Mouse (Mus musculus): ENCODE measurements around the gene Prickle2.

Gene Prickle2

DNA sequence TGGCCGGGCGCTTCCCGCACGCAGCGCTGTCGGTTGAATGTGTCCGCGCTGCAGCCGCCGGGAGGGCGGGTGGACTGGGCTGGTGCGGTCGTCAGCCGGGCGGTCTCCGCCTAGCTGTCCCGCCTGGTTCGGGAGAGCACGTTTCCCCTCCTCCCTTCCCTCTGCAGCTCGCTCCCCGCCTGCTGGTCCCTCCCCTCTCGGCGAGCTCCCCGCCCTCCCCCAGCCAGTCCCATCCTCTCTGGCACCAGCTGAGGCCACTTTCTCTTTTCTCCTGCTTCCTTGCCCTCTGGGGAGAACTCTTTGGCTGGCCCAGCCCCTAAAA is at the start of gene Prickle2:
Gene Prickle2 (minus strand): TSS at position 11 of the 322 bp plus-strand sequence.
- DNase-seq (ENCODE audit: low spot score in 2 of 2): peak; percentile 36 to 65

- no peak for DNase-seq (ENCODE audit: low spot score in 2 of 2)
Measured at GRCm38 (mm10) chr6:92752737-92753136, 46.8 kb upstream of the Prickle2 start.

DNA sequence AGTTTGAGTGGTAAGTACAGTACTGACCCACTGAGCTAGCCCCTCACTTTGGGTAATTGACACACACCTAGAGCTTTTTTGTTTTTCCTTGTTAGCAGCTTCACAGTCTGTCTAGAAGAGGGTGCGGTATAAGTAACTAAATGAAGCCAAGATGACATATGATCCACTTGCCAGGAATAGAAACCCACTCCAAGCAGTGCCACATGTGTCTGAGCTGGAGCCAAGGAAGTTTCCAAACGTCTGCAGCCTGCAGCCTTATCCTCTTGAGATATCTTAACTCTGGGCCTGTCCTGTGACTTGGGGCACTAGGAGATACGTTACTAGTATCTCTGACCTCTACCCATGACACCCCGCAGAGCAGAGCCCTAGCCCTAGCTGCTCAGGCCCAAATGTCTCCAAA is 43.5 kb upstream of the Prickle2 start:
- DNase-seq (ENCODE audit: low spot score in 2 of 2): no peak

DNA sequence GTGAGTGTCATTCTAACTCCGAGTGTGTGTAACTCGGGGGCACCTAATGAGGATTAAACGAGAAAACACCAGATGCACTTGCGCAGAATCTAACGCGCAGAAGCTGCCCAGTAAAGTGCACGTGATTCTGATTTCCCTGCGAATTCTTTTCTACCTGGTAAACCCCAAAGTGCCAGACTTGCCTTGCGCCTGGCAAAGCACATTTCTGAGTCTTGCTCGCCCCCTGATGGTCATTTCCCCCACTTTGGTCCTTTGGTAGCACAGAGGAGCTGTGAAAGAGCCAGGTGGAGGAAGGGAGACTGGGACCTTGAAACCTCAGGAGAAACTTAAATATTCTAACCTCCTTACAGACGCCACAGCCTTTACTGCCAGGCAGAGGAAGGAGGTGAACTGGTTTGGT is 37.6 kb upstream of the Prickle2 start:
- peak; percentile 69 to 78 for DNase-seq (ENCODE audit: low spot score in 2 of 2)

- peak in 1 of 2 experiments; percentile 12 for DNase-seq (ENCODE audit: low spot score in 2 of 2)
Measured at GRCm38 (mm10) chr6:92737116-92737515, 31.2 kb upstream of the Prickle2 start.

DNA sequence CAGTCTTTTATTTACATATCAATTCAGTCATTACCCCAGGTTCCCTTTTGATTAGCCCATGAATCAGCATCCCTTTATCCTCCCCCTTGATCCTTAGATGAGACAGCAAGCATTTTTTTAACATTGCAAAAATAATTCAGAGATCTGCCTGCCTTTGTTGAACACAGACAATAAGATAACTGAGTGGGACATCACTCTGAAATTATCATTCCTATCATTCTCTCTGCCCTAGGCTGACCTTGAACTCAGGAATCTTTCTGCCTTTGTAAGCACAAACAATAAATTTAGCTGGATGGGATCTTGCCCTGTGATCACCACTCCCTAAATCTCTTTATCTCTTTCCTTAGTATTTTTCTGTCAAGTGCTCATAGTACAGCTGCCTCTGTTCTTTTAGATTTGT is 27.7 kb upstream of the Prickle2 start:
- no peak for DNase-seq (ENCODE audit: low spot score in 2 of 2)

DNA sequence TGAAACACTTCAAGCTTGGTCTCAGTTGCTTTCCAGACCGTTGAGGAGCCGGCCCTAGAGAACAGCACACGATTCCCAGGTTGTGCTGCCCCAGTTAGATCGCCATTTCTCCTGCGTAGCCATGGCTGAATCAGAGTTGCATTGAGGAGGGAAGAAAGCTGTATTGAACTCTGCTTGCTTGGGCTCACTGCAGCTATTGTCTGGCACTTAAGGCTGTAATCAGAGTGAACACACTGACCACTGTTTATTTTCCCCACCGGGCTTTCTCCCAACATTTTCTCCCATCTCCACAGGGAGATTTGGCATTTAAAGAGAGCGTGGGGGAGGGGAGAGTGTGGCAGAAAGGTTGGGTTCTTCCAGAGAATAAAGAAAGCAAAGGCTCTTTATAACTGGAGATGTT is 22.6 kb upstream of the Prickle2 start:
- DNase-seq (ENCODE audit: low spot score in 2 of 2): peak in 1 of 2 experiments; percentile 19

- DNase-seq (ENCODE audit: low spot score in 2 of 2): peak; percentile 95
Measured at GRCm38 (mm10) chr6:92728084-92728483, 22.1 kb upstream of the Prickle2 start.

GRCm38 (mm10) chr6:92727351-92727986 is 21.5 kb upstream of the Prickle2 start:
- DNase-seq (ENCODE audit: low spot score in 2 of 2): no peak

DNA sequence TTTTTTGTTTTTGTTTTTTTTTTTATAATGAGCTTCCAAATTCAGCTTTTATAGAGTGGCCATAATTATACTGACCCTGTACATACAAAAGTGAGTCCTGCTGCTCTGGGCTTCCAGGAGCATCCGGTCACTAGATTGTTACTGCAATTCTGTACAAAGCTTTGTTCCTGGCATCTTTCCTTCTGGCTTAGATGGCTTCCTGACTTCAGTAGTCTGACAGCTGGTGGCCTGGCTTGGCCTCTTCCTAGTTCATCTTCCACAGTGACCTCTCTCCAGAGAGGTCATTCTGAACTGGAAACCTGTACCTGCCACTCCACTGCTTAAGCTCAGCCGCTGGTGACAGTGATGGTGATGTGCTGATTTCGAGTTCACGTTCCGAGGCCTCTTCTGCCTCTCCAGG is 20.2 kb upstream of the Prickle2 start:
- no peak for DNase-seq (ENCODE audit: low spot score in 2 of 2)

- DNase-seq (ENCODE audit: low spot score in 2 of 2): no peak
Measured at GRCm38 (mm10) chr6:92724394-92724793, 18.4 kb upstream of the Prickle2 start.

DNA sequence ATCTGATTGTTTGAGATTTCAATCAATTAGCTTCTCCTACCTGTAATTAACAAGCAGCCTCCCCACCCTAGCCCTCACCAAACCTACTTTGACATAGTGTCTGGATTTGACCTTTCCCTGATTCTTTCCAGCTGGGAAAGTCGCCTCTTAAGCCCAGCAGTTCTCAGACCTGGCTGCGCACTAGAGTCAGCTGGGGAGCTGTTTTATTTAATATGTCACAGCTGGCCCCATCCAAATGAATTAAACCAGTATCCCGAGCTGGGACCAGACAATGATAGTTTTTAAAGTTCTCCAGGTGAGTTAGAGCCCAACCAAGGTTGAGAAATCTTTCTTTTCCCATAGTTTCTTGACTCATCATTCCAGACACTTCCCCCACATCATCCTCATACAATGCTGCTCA is 9.9 kb upstream of the Prickle2 start:
- no peak for DNase-seq (ENCODE audit: low spot score in 2 of 2)

DNA sequence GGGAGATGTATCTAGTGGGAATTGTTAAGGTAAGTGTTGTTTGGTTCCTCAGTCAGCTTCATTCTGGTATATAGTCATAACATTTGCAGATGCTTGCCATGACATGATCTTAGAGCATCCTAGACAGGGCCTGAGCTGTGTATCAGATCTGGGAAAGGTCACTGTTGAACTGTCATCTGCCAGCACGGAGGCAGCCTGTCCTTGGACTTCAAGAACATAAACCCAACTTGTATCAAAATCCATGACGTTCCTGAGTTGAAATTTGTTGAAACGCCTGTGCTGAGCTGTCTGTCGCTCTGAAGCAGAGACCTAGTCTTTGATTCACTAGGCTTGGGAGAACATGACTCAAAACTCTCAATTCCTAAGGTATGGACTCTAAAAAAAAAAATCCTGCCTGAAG is 8.8 kb upstream of the Prickle2 start:
- no peak for DNase-seq (ENCODE audit: low spot score in 2 of 2)

DNA sequence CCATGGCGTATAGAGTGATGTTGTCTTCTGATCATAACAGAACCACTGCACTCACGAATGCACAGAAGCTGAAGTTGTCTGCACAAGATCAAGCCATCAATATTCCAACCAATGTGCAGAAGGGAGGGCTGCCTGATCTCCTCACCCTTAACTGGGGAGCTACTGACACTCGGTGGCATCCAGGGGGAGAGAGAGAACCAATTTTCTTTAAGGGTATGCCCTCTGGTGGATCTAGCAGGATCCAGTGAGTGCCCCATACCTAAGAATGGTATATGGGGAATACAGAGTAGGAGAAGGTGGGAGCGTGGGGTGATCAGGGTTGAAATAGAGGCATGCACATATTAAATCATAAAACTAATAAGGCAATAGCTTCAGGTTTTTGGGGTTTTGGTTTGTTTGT is 2.2 kb upstream of the Prickle2 start:
- DNase-seq (ENCODE audit: low spot score in 2 of 2): no peak

GRCm38 (mm10) chr6:92705353-92706144 is 406 bp downstream of the Prickle2 start:
- peak in 1 of 2 experiments; percentile 15 for DNase-seq (ENCODE audit: low spot score in 2 of 2)

- no peak for DNase-seq (ENCODE audit: low spot score in 2 of 2)
Measured at GRCm38 (mm10) chr6:92704810-92705209, 1.1 kb downstream of the Prickle2 start.

GRCm38 (mm10) chr6:92699491-92700209 is 6.3 kb downstream of the Prickle2 start:
- DNase-seq (ENCODE audit: low spot score in 2 of 2): no peak

DNA sequence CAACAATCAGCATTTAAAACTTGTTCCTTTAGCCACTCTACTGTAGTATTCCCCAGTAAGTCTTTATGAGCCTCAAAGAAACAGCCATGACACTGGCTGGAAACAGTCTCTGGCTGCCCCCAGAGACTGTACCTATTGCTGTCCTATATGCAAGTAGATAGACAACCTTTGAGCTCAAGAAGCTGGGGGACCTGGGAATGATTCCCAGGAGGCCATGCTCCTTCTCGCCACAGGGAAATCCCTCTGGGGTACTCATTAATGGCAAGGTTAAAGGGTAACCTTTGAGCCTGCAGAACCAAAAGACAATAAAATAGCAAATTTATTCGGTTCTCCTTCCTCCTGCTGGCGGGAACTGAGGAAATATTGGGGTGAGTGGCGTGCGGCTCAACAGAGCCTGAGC is 8.1 kb downstream of the Prickle2 start:
- DNase-seq (ENCODE audit: low spot score in 2 of 2): no peak

GRCm38 (mm10) chr6:92687317-92687716 is 18.6 kb downstream of the Prickle2 start:
- no peak for DNase-seq (ENCODE audit: low spot score in 2 of 2)

GRCm38 (mm10) chr6:92674394-92674925 is 31.5 kb downstream of the Prickle2 start:
- no peak for DNase-seq (ENCODE audit: low spot score in 2 of 2)

DNA sequence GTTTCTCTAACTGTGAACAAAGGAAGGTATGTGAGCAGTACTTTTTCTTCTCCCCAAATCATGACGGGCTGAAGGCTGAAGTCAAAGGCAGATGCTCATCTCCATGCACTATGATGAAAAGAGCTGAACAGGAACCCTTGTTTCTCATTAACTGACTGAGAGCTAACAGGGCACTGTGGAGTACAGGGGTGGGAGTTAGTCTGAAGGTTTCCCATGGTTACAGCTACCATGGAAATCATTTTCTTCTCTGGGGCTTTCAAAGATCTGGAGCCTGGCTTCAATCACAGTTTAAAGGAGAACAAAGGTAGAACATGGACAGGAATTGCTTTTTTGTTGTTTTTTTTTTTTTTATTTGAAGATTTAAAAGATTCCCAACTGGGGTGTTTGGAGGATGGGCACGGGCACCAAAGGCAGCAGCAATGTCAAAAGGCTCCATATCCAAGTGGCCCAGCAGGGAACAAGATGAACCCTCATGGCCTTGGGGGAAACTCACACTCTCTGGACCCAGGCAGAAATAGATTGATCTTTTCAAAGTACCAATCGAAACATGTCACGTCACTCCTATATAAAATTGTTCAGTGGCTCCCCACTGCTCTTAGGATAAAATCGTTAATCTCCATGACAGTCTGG is 35.3 kb downstream of the Prickle2 start:
- DNase-seq (ENCODE audit: low spot score in 2 of 2): no peak

DNA sequence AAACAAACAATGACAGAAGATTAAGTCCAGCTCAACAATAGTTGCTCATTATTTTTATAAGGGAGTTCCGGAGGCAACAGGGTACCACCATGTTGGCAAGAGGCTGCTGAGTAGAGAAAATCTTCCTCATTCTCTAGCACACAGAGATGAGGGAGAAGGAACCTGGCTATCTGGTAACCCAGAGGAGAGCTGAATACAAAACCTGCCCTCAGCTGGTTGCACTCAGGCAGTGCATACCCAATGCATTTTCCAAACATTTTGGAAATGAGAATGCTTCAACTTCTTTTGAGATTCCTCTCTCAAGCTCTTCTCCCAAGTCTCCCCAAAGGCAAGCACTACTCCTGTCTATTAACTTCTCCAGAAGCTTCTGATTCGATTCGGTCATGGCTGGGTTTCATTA is 36.3 kb downstream of the Prickle2 start:
- DNase-seq (ENCODE audit: low spot score in 2 of 2): no peak
